Mouse (Mus musculus) T-helper 17 cell (primary cell): ENCODE measurements around the gene Atp5f1.
"Not testable (repeated sequence)": the region's sequence is repeated elsewhere in the genome, so short reads cannot be mapped to it uniquely, and the experiment has no call there.

Experiments
- in situ Hi-C, 2 experiments: fragments of 300-600 bp; cut with MboI, MseI; formaldehyde crosslinking; loops; 1 replicate in 1 of 2; 2 replicates in 1 of 2; pipeline ENCODE4 v1.15.1; 2025; ENCODE audit warnings: high pct_unique_total_duplicates in 2 of 2

Gene Atp5f1

GRCm38 (mm10) chr3:105959999-105960398 is at the start of gene Atp5f1:
TSS of gene Atp5f1 (minus strand) at chr3:105960099.
- in situ Hi-C loops: loop anchor here in 1 of 2 experiments (5.0 to 25.0 kb wide), 4 partner anchors 63 to 1835 kb away; partner anchors contain the start of genes Ddx20 and Rbm15

DNA sequence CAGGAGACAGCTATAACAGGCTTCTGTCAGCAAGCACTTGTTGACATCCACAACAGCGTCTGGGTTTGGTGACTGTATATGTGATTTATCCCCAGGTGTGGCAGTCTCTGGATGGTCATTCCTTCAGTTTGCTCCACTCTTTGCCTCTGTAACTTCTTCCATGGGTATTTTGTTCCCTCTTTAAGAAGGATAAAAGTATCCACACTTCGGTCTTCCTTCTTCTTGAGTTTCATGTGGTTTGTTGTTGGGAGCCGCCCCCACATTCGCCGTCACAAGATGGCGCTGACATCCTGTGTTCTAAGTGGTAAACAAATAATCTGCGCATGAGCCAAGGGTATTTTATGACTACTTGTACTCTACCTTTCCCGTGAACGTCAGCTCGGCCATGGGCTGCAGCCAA is 43.5 kb upstream of the Atp5f1 start:
- in situ Hi-C loops: not testable (repeated sequence)

DNA sequence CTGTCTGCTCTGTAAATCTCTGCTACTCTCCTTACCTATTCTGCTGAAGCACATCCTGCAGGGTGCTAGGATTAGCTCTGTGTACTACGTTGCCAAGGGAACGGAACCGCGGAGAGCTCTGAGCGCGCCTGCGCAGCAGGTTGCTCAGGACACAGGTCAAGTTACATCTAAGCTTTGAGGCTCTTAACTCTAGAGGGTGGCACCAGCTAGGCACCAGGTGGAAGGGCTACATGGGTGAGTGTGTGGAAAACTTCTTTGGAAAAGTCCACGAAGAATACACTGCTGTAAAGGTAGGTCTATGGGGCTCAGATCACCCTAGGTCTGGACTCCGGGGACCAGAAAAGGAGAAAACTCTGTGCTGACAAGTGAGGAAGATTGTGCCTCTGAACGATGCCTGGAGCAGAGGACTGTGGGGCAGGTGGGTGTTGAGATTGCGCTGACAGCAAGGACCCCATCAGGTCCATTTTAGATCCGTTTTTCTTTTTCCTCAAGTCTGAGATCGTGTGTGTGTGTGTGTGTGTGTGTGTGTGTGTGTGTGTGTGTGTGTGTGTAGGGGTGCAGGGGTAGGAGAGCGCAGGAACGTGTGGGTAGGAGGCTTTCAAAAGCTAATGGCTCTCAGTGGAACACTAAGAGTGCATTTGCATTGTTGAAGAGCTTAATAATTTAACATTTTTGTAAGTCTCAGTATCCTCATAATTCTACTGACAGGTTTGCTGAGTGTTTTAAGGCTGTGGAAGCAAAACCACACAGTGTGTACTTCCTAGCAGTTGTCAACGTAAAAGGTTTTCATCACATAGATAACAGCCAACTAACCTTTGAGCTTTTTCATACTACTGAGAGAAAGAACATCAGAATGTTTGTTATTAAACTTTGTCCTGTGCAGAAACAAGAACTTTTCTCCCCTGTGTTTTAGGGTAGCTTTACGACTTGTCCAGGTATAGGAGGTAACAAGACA is 41.8 kb upstream of the Atp5f1 start:
- in situ Hi-C loops: no loop called here

- in situ Hi-C loops: no loop called here
These were observed 40.9 kb upstream of the Atp5f1 start for GRCm38 (mm10) chr3:106000707-106001375.

DNA sequence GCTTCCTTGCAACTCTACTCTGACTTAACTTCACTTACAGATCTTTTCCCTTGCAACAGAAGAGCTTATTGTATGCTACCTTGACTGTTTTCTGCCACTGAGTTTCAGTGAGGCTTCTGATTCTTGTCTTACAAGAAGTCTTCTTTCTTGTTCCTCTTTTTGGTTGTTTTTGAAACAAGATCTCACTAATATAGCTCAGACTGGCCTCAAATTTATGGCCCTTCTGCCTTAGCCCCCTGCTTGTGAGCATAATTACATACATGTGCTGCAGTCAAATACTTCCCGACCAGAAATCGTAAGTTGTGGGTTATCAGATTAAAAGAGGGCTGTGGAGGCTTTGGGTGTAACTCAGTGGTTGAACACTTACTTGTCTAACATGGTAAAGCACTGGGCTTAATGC is 34.8 kb upstream of the Atp5f1 start:
- in situ Hi-C loops: loop anchor here (5.0 kb wide), 4 partner anchors 43 to 453 kb away; no protein-coding TSS in a partner anchor

GRCm38 (mm10) chr3:105991653-105992283 is 31.9 kb upstream of the Atp5f1 start:
- in situ Hi-C loops: loop anchor here (5.0 kb wide), 4 partner anchors 46 to 456 kb away; no protein-coding TSS in a partner anchor

GRCm38 (mm10) chr3:105989611-105990010 is 29.7 kb upstream of the Atp5f1 start:
- in situ Hi-C loops: loop anchor here (5.0 kb wide), 4 partner anchors 48 to 458 kb away; no protein-coding TSS in a partner anchor

GRCm38 (mm10) chr3:105974174-105974573 is 14.3 kb upstream of the Atp5f1 start:
- in situ Hi-C loops: loop anchor here in 1 of 2 experiments (25.0 kb wide), 1 partner anchor 1363 kb away; the partner anchor contains the start of gene Rbm15

DNA sequence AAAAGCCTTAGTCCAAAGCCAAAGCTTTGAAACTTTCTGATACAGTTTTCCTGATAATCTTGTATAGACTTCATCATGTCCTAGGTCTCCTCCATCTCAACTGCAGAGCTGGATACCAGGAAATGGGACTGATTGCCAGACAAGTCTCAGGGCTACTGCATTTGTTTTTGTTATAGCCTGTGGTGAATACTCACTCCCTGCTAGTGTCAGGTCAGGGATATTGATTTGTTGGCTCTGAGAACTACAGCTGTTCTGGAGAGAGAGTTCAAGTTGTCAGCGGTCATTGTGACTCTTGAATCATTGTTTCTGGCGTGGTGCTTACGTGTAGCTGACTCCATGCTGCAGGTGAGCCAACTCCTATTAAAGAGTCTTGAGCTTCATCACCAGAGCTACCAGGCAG is 13.5 kb upstream of the Atp5f1 start, which contains the start of gene Ovgp1:
TSS of gene Ovgp1 (plus strand) at position 301 of the 400 bp plus-strand sequence.
- in situ Hi-C loops: loop anchor here in 1 of 2 experiments (25.0 kb wide), 1 partner anchor 1364 kb away; the partner anchor contains the start of gene Rbm15

DNA sequence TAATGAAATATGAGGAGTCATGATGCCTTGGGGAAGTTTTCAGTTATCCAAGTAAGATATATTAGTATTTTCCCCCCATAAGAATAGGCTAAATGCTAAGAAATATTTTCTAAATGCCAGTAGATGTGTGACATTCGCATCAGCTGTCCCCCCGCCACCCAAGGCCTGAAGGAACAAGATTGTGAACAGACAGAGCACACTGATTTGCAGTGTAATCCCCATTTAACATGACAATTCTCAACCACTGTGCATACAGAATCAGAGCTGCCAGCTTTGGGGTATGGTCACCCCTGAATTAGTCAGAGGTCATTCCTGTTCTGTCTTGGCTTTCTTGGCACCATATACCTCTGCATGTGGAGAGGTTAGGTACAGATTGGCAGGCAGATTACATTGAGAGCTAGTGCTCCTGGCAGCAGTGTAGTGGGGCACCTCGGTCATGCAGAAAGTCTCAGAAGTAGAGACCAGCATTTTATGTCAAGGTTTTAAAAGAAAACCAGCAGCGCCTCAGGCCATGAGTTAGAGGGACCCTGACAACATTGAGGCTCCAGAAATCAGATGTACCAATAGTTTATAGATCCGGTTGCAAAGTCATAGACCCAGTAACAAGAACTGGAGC is 12.0 kb upstream of the Atp5f1 start:
- in situ Hi-C loops: loop anchor here in 1 of 2 experiments (25.0 kb wide), 1 partner anchor 1365 kb away; the partner anchor contains the start of gene Rbm15

DNA sequence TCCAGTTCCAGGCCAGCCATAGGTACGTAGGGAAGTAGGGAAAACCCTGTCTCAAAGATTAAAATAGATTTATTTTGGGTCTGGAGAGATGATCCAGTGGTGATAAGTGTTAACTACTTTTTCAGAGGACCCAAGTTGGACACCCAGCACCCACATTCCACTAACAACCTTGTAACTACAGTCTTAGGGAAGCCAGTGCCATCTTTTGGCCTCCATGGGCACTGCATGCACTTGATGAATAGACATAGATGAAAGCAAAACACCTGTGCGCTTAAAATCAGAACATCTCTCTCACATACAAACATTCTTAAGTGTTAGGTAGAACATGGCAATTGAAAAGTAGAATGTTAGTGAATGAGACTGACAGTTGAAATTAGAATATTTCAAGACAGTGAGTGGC is 801 bp upstream of the Atp5f1 start:
- in situ Hi-C loops: loop anchor here in 1 of 2 experiments (25.0 kb wide), 1 partner anchor 1377 kb away; the partner anchor contains the start of gene Rbm15

- in situ Hi-C loops: loop anchor here in 1 of 2 experiments (5.0 to 25.0 kb wide), 4 partner anchors 62 to 1835 kb away; partner anchors contain the start of genes Ddx20 and Rbm15
These were observed 314 bp downstream of the Atp5f1 start for GRCm38 (mm10) chr3:105959585-105959984.

DNA sequence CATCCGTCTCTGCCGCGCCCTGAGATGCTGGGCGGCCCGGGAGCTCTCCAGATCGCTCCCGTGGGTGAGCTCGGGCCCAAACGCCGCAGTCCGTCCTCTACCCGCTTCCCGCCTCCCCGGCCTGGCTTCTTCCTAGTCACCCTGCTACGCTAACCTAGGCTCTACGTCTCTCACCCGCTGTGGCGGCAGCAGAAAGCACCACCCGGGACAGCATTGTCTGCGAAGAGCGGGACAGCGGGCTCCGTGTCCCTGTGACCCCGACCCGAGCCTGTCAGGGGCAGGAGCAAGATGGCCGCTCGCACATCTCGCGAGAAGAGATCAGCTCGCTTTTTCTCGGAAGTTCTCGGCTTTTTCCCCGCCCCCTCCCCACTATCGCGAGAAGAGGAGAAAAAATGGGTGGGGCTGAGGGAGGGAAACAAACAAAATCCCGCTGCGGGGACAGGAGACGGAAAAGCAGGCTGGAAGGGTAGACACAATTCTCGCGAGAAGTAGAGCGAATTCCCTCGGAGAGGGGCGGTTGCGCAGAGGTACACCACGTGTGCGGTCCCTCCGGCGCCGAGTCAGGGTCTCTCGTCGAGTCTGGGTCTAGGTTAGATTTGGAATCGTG is 822 bp downstream of the Atp5f1 start, which contains the start of gene Wdr77:
TSS of gene Wdr77 (plus strand) at position 396 of the 607 bp plus-strand sequence.
- in situ Hi-C loops: loop anchor here in 1 of 2 experiments (5.0 to 25.0 kb wide), 4 partner anchors 62 to 1836 kb away; partner anchors contain the start of genes Ddx20 and Rbm15

GRCm38 (mm10) chr3:105958204-105958603 is 1.7 kb downstream of the Atp5f1 start:
- in situ Hi-C loops: loop anchor here in 1 of 2 experiments (5.0 to 25.0 kb wide), 4 partner anchors 61 to 1837 kb away; partner anchors contain the start of genes Ddx20 and Rbm15

DNA sequence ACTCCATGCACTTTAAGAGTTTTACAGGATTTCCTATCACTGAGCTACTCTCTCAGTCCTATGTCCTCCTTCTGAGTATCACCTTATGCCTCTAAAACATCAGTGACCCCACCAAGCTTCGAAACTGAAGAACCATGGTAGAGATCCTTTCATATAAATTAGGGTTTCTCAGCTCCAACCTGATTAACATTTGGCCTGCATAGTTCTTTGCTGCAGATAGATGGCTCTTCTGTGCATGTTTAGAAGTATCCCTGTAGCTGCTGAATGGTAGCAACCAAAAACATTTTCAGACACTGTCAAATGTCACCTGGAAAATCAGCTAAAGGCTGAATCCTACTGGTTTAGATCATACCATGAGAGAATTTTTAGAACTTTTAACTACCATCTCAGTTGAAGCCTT is 2.7 kb downstream of the Atp5f1 start:
- in situ Hi-C loops: loop anchor here in 1 of 2 experiments (5.0 to 25.0 kb wide), 4 partner anchors 60 to 1838 kb away; partner anchors contain the start of genes Ddx20 and Rbm15

DNA sequence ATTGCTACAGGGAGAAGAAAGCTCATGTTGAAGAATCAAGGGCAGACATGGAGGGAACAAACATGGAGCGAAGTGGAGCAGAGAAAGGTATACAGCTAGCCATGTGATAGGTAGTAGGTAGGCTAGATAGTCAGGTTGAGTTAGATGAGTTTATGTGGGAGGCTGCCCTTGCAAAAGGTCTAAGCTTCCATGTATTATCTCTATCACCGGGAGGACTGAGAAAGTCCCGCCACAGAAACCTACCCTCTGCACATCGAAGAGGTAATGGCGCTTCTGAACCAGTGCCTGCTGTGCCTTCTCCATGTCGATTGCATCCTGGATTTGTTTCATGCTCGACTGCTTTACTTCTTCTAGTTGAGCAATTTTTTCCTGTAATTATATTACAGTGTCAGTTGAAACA is 8.6 kb downstream of the Atp5f1 start:
- in situ Hi-C loops: loop anchor here in 1 of 2 experiments (10.0 to 25.0 kb wide), 2 partner anchors 1386 to 1843 kb away; partner anchors contain the start of gene Rbm15

GRCm38 (mm10) chr3:105936111-105936510 is 23.8 kb downstream of the Atp5f1 start:
- in situ Hi-C loops: no loop called here

- in situ Hi-C loops: no loop called here
These were observed 24.9 kb downstream of the Atp5f1 start for GRCm38 (mm10) chr3:105935033-105935432.

DNA sequence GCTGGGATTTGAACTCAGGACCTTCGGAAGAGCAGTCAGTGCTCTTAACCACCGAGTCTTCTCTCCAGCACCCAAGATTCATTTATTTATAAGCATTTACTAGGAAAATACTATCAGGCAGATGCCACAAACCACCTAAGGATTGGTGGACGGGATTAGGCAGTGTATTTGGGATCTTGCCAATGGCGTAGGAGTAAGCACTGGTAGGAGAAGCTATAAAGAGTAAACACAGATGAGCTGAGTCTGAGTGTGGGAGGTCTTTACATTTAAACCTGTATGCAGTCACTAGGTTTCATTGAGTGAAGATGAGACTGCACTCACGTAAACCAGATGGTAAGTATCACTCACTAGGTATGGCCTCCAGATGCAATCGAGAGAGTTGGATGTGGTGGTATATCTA is 26.0 kb downstream of the Atp5f1 start:
- in situ Hi-C loops: no loop called here
